Mouse (Mus musculus) midbrain, postnatal 0 days (tissue): ENCODE measurements at regions not wholly inside any gene's neighbourhood (a gene's known extent, or its start where the extent isn't known, plus 50 kb on each side); places are given as distances from the start of the nearest gene placed in this dataset.

Experiments
- ATAC-seq: fragments of 200-750 bp; cut with Nextera tagmentation; 2 replicates; pipeline ENCODE4 v1.8.0; 2017; ENCODE audit warnings: moderate number of reproducible peaks, mild to moderate bottlenecking, moderate TSS enrichment, moderate library complexity; ENCODE audit not compliant: low FRiP score
- DNase-seq: peaks from one replicate; pipeline ENCODE4 v3.0.0-alpha.2; 2015; ENCODE audit warnings: low spot score
- H3K27ac ChIP-seq: fragments of 300-500 bp; sonication (generic); 2 replicates; pipeline ENCODE4 v1.5.1; 2014; ENCODE audit warnings: low read depth, mild to moderate bottlenecking, low read length, mixed read lengths
- H3K27me3 ChIP-seq: fragments of 300-500 bp; sonication (generic); 2 replicates; pipeline ENCODE4 v1.6.1; 2014; ENCODE audit warnings: low read length, control low read depth, mixed read lengths; ENCODE audit not compliant: insufficient read depth
- H3K36me3 ChIP-seq: fragments of 300-500 bp; sonication (generic); 2 replicates; pipeline ENCODE4 v1.6.1; 2014; ENCODE audit warnings: low read length, control low read depth, mixed read lengths; ENCODE audit not compliant: insufficient read depth
- H3K4me1 ChIP-seq: fragments of 300-500 bp; sonication (generic); 2 replicates; pipeline ENCODE4 v1.6.1; 2014; ENCODE audit warnings: mild to moderate bottlenecking, control low read depth, antibody characterized with exemption, low read length, mixed read lengths; ENCODE audit not compliant: insufficient read depth
- H3K4me2 ChIP-seq: fragments of 300-500 bp; sonication (generic); 2 replicates; pipeline ENCODE4 v1.6.1; 2014; ENCODE audit warnings: low read depth, mild to moderate bottlenecking, low read length, mixed read lengths; ENCODE audit not compliant: poor library complexity, severe bottlenecking
- H3K4me3 ChIP-seq: fragments of 300-500 bp; sonication (generic); 2 replicates; pipeline ENCODE4 v1.5.1; 2014; ENCODE audit warnings: low read depth, mild to moderate bottlenecking, low read length, moderate library complexity
- H3K9ac ChIP-seq: fragments of 300-500 bp; sonication (generic); replicated peaks from 2 replicates; pipeline ENCODE4 v1.6.1; 2014; ENCODE audit warnings: mild to moderate bottlenecking, low read length, moderate library complexity, mixed read lengths; ENCODE audit not compliant: poor library complexity, severe bottlenecking
- H3K9me3 ChIP-seq: fragments of 300-500 bp; sonication (generic); 2 replicates; pipeline ENCODE4 v1.6.1; 2016; ENCODE audit warnings: low read length, control low read depth
- CTCF ChIP-seq: IDR thresholded peaks from 2 replicates; pipeline ENCODE4 v1.5.1; 2016; ENCODE audit warnings: antibody characterized with exemption, mild to moderate bottlenecking
- WGBS: fragments of 180-500 bp; shearing (Covaris S2); extraction: QIAGEN DNeasy Blood & Tissue Kit; methylation state at CpG from one replicate; pipeline ENCODE4 v1.1.7; 2014; 5-methylcytosine and 5-hydroxymethylcytosine counted together

DNA sequence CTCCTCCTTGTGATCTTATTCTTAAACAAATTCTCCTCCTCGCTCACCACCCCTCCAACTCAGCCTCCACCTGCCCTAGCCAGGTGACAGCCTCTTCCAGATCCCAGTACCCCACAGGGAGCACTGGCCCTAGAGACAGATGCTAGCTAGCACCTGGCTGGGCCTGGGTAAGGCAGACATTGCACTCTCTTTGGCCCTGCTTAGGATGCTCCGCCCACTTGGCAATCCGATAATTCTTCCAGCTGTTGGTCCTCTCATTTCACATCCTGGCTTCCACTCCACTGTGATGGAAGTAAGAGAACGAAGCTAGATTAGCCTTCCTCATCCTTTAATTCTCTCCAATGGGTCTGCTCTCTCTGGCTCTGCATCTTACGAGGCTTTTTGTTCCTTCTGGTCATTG, 483.4 kb downstream of the Zfp536 start:
- Histone ChIP-seq H3K4me3 (no peak overlapping the region), H3K27me3 (no peaks in the 10 kb centered on the region), H3K9ac (no peak overlapping the region), H3K4me2 (peak overlapping the region; percentile 26; the same call in 1 of the 2 replicates), H3K27ac (no peak overlapping the region), H3K36me3 (no peaks in the 10 kb centered on the region), H3K4me1 (peaks cover 5% of the 10 kb centered on the region; the same call in 1 of the 2 replicates), H3K9me3 (no peaks in the 10 kb centered on the region)
- no peak for ATAC-seq
- no peak for DNase-seq
- 31% methylated on average over 5 of the region's 5 CpGs for WGBS
- no peak for TF ChIP-seq CTCF

- WGBS, result 23% methylated on average over 19 of the region's 19 CpGs
- H3K27ac ChIP-seq, result no peak overlapping the region
- H3K9me3 ChIP-seq, result no peaks in the 10 kb centered on the region
- no peak overlapping the region for H3K9ac ChIP-seq
- H3K4me1 ChIP-seq, result peaks cover 5% of the 10 kb centered on the region; the same call in 1 of the 2 replicates
- ATAC-seq, result no peak
- H3K4me3 ChIP-seq, result no peak overlapping the region
- DNase-seq, result no peak
- no peak for TF ChIP-seq CTCF
- peak overlapping the region; percentile 26; the same call in 1 of the 2 replicates for H3K4me2 ChIP-seq
- no peaks in the 10 kb centered on the region for H3K36me3 ChIP-seq
- no peaks in the 10 kb centered on the region for H3K27me3 ChIP-seq
Measured at GRCm38 (mm10) chr7:37290493-37291045, 482.9 kb downstream of the Zfp536 start.

- no peak; the same call in 1 of the 2 replicates for ATAC-seq
- 70% methylated on average over 7 of the region's 7 CpGs for WGBS
- H3K27ac ChIP-seq, result no peak overlapping the region
Measured at GRCm38 (mm10) chr7:37291726-37292125, 481.7 kb downstream of the Zfp536 start.

DNA sequence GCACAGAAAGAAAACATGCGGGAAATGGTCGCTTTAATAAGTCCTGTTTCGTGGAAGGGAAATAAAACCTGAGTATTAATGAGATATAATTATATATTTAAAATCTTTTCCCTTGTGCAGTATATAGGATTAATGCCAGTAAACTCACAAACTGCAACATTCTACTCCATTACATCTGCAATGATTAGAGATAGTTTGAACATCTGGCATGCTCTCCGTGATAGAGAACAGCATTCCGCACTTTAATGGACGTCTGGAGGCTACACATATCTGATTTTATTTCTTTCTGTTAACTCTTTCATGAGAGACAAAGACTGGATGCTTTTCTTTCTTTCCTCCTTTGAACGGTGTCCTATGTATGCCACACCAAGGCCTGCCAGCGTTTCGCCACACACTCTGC, 480.9 kb downstream of the Zfp536 start:
- Histone ChIP-seq H3K4me3 (no peak overlapping the region), H3K36me3 (no peaks in the 10 kb centered on the region), H3K9me3 (no peaks in the 10 kb centered on the region), H3K27ac (no peak overlapping the region), H3K4me1 (peaks cover 5% of the 10 kb centered on the region; the same call in 1 of the 2 replicates), H3K4me2 (no peak overlapping the region), H3K27me3 (no peaks in the 10 kb centered on the region), H3K9ac (no peak overlapping the region)
- ATAC-seq, result no peak
- TF ChIP-seq CTCF, result no peak
- no peak for DNase-seq
- 73% methylated on average over 9 of the region's 9 CpGs for WGBS

More at GRCm38 (mm10) chr7:37291726-37292125, 481.7 kb downstream of the Zfp536 start:
- no peak overlapping the region for H3K9ac ChIP-seq
- TF ChIP-seq CTCF, result no peak
- no peaks in the 10 kb centered on the region for H3K36me3 ChIP-seq
- no peaks in the 10 kb centered on the region for H3K27me3 ChIP-seq
- H3K4me3 ChIP-seq, result no peak overlapping the region
- no peak overlapping the region for H3K4me2 ChIP-seq
- H3K9me3 ChIP-seq, result no peaks in the 10 kb centered on the region
- DNase-seq, result peak; percentile 55
- H3K4me1 ChIP-seq, result peaks cover 5% of the 10 kb centered on the region; the same call in 1 of the 2 replicates

DNA sequence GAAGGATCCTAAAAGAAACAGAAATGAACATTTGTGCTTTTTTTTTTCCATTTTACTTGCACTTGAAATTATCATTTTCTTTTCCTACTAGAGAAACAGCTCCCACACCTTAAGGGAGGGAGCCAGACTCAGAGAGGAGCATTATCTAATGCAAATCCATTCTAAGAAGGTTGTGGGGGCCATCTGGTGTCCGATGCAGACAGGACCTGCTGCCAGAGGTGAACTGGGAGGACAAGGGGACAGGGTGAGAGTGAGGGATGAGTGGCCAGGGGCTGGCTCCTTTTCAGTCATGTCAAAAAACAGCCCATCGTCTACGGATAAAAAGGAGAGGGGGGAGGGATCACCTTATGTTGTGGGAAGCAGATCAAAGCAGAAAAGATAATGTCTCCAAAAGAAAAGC, 474.6 kb downstream of the Zfp536 start:
- Histone ChIP-seq H3K4me1 (0 out of 2 replicates have a peak, but pooled peaks cover 4% of the 10 kb centered on the region), H3K4me3 (no peak overlapping the region), H3K4me2 (no peak overlapping the region), H3K27me3 (no peaks in the 10 kb centered on the region), H3K9ac (no peak overlapping the region), H3K9me3 (no peaks in the 10 kb centered on the region), H3K36me3 (no peaks in the 10 kb centered on the region), H3K27ac (no peak overlapping the region)
- WGBS, result 9% methylated on average over 3 of the region's 3 CpGs
- no peak for ATAC-seq
- peak; percentile 64 for DNase-seq
- TF ChIP-seq CTCF, result peak; percentile 63

DNA sequence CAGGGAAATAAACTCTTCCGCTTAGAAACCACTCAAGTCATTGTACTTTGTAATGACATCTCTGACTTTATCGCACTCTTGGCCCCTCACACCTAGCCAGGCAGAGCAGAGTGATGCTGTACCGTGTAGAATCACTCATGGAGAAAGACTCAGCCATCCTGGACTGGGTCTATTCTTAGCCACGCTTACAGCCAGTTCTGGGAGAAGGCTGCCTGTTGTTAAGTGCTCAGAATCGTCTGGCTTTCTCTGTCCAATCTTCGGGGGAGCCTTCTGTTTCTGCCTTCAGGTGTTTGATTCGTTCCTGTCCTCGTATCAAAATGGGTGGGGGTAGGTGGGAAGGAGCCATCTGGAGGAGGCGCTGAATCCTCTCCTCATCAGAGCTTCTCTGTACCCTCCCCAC, 468.0 kb downstream of the Zfp536 start:
- Histone ChIP-seq H3K9ac (no peak overlapping the region), H3K4me1 (no peaks in the 10 kb centered on the region), H3K27me3 (no peaks in the 10 kb centered on the region), H3K27ac (no peak overlapping the region), H3K4me2 (no peak overlapping the region), H3K36me3 (no peaks in the 10 kb centered on the region), H3K9me3 (no peaks in the 10 kb centered on the region), H3K4me3 (no peak overlapping the region)
- DNase-seq (no peak), ATAC-seq (no peak)
- TF ChIP-seq CTCF, result no peak
- WGBS, result 76% methylated on average over 9 of the region's 9 CpGs
